Mouse (Mus musculus): ENCODE measurements around the gene Zfp974.
"Not testable (repeated sequence)": the region's sequence is repeated elsewhere in the genome, so short reads cannot be mapped to it uniquely, and the experiment has no call there.

Zfp974 gene

GRCm38 (mm10) chr7:27928818-27929695 lies at the start of gene Zfp974:
Gene Zfp974 (minus strand): TSS chr7:27929460.
- peak; percentile 61 for DNase-seq

GRCm38 (mm10) chr7:27949451-27949850 lies 20.2 kb upstream of the Zfp974 start:
- not testable (repeated sequence) for DNase-seq

GRCm38 (mm10) chr7:27941869-27942268 lies 12.6 kb upstream of the Zfp974 start:
- not testable (repeated sequence) for DNase-seq

- DNase-seq, result not testable (repeated sequence)
These were observed 4.5 kb upstream of the Zfp974 start for GRCm38 (mm10) chr7:27933800-27934158.

- no peak for DNase-seq
These were observed 4.0 kb upstream of the Zfp974 start for GRCm38 (mm10) chr7:27933050-27933799.

GRCm38 (mm10) chr7:27927041-27927440 lies 2.2 kb downstream of the Zfp974 start:
- DNase-seq, result not testable (repeated sequence)

- not testable (repeated sequence) for DNase-seq
These were observed 18.3 kb downstream of the Zfp974 start for GRCm38 (mm10) chr7:27910952-27911351.

GRCm38 (mm10) chr7:27905061-27905848 lies 24.0 kb downstream of the Zfp974 start:
- no peak for DNase-seq

GRCm38 (mm10) chr7:27900601-27901000 lies 28.7 kb downstream of the Zfp974 start:
- no peak for DNase-seq

- DNase-seq, result no peak
These were observed 47.5 kb downstream of the Zfp974 start for GRCm38 (mm10) chr7:27881721-27882120.

- not testable (repeated sequence) for DNase-seq
These were observed 66.7 kb downstream of the Zfp974 start for GRCm38 (mm10) chr7:27862578-27862977.

GRCm38 (mm10) chr7:27860396-27861235 lies 68.6 kb downstream of the Zfp974 start:
- peak; percentile 73 for DNase-seq

- DNase-seq, result peak; percentile 28
These were observed 69.7 kb downstream of the Zfp974 start for GRCm38 (mm10) chr7:27859301-27860251.

All from liver (tissue).